Mouse (Mus musculus) ES-E14 (cell line): ENCODE results near the gene Syngap1.

ENCODE experiments used
- CHD2 ChIP-seq: IDR thresholded peaks from 2 replicates; pipeline ENCODE4 v1.6.1; 2014; ENCODE audit warnings: mild to moderate bottlenecking, low read depth, low read length, inconsistent platforms
- HCFC1 ChIP-seq: IDR thresholded peaks from 2 replicates; pipeline ENCODE4 v1.6.1; 2012; ENCODE audit warnings: low read length, inconsistent platforms, borderline replicate concordance; ENCODE audit not compliant: insufficient read depth

DNA sequence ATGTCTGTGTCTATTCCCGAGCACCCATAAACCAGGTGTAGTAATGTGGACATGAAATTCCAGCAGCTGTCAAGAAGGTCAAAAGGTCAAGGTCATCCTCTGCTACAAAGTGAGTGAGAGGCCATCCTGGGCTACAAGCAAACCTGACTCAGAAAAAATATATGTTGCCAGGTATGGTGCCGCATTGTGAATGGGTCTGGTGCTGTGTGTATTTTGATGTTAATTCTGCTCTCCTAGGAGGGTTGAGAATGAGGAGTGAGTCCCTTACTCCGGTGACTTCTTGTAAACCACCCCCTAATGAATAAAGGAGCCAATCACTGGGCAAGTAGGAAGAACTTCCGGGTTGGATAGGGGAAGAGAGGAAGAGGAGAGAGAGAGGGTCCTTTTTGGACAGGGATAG is 56.6 kb downstream of the Syngap1 start:
- TF ChIP-seq HCFC1 (no peak), CHD2 (no peak)
